Mouse (Mus musculus): ENCODE data around the gene Bnc2.

- no peak for TF ChIP-seq CTCF (IDR thresholded peaks at IDR 0.05; ENCODE audit: control insufficient read depth, insufficient read depth, low read length)
- TF ChIP-seq POLR2A (IDR thresholded peaks at IDR 0.05; ENCODE audit: borderline replicate concordance, control insufficient read depth, low read depth, low read length): no peak
Observed at GRCm38 (mm10) chr4:84247356-84247755, 427.7 kb downstream of the Bnc2 start.
